Mouse (Mus musculus): ENCODE measurements at regions not wholly inside any gene's neighbourhood (a gene's known extent, or its start where the extent isn't known, plus 50 kb on each side); places are given as distances from the start of the nearest gene placed in this dataset.

GRCm38 (mm10) chr17:7435075-7435474 lies 49.8 kb upstream of the Unc93a2 start:
- TF ChIP-seq CTCF (IDR thresholded peaks at IDR 0.05; ENCODE audit: extremely low read depth, insufficient read depth, low read length) = no peak
- TF ChIP-seq POLR2A (IDR thresholded peaks at IDR 0.05; ENCODE audit: extremely low read depth, insufficient read depth, low read length) = no peak
